Mouse (Mus musculus): Measurements from ENCODE around the gene Plscr2. TPM values are rescaled to one million over a fixed set of nuclear protein-coding genes. Genes with fewer than 3 reads are reported as not detected.

Plscr2 gene
- 1 to 10 TPM; 1.1 to 1.2 TPM for total RNA-seq (2021)
- long read RNA-seq, partial matches to known transcripts, result 0 of 3 reads
- long read RNA-seq, other reads (novel, unspliced or antisense), result 0 of 3 reads

DNA sequence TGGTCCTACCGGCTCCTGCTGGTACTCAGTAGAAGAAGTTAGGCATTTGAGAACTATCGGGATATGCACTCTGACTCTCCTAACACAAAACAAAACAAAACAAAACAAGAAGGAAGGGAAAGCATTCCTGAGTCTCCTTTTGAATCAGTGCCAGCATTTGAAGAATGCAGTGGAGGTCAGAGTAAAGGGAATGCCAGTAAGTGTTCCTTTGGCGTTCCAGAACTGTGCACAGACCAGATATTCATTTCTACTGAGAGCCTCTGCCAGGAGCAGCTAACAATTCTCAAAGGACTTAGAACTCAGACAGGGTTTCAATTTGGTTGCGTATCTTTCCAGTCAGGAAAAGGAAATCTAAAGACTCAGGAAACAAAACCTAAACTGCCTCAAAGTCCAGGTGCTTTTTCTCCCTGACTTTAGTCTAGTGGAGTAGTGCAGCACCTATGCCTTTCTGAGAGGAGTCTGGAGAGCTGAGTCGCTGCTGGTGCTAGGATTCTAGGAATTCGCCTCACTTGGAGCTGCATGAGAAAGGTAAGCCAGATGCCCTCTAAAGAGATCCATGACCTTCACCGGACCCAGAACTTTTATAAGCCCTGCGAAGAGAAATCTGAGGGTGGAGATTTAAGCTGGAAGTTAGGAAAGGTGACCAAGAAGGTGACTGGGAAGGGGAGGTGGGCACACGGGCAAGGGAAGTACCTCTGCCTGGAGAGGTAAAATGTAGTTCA, at the start of gene Plscr2:
Plscr2 (plus strand) TSS at position 117 of the 722 bp plus-strand sequence.
- DNase-seq (ENCODE audit: low spot score in 2 of 2), result no peak

DNA sequence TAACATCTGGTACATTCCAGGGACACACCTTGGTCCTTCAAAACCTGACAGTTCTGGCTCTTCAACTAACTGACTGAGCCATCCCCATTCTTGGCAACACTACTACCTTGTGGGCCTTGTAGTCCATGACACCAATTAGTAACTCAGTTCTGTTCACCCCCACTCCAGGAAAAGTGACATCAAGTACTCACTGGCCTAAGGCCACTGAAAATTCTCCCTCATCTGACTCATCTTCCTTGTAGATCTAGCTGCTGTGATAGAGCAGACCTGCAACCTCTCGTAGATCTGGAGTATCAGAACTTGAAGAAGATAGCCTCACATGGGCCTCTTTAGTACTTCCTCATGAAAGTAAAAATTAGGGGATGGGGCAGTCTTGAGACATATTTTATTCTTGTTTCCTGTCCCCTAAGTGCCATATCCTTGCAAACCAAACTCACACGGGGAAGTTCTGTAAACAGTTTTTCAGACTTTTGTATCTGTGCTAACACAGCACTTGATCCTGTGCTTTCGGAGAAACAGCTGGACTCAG, 49.2 kb upstream of the Plscr2 start:
- DNase-seq (ENCODE audit: low spot score in 2 of 2), result no peak

DNA sequence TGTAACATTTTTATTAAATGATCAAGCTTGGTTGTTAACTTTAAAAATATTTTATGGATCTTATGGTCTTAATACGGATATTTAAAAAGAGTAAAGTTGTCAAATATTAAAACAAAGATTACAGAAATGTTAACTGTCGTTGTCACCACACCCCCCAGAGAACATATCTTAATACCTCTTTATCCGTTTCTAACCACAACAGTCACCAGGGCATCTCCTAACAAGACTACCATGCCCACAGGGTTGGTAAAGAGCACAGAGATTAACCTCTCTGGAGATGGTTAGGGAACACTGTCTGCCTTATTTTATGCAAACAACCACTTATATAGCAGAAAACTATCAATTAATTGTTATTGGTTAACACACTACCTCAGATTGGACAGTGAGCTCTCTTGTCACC, 48.6 kb upstream of the Plscr2 start:
- no peak for DNase-seq (ENCODE audit: low spot score in 2 of 2)

DNA sequence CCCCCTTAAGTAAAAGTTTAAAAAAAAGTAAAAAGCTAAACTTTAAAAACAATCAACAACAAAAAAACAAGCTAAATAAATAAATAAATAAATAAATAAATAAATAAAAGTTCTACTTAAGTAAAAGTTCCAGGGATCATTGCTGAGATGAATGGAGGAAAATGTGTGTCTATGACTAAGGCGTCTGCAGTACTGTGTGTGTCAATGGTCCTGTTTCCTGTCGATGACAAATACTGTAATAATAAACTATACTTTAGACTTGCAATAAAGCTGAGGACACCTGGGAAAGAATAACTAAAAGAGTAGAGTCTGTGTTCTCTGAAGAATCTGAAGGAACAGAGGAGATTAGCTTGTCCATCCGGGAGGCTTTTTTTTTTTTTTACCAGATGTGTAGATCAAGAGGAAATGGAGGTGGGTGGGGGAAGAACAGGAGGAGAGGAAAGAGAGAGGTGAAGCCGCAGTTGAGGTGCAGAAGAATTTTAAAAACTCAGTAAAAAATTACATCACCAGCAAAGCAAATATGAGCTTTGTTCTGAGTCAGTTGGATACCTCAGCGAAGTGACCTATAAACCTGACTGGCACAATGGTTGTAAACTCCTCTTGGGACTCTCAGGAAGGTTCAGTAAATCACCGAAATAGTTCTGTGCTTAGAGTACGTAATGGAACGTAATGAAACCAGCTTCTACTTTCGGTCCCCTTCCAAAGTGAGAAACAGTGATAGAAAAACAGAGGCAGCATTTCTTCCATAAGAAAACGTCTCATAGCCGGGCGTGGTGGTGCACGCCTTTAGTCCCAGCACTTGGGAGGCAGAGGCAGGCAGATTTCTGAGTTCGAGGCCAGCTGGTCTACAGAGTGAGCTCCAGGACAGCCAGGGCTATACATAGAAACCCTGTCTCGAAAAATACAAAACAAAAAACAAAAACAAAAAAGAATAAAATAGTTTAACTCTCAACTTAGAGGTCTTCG, 46.3 kb upstream of the Plscr2 start:
- DNase-seq (ENCODE audit: low spot score in 2 of 2), result no peak

DNA sequence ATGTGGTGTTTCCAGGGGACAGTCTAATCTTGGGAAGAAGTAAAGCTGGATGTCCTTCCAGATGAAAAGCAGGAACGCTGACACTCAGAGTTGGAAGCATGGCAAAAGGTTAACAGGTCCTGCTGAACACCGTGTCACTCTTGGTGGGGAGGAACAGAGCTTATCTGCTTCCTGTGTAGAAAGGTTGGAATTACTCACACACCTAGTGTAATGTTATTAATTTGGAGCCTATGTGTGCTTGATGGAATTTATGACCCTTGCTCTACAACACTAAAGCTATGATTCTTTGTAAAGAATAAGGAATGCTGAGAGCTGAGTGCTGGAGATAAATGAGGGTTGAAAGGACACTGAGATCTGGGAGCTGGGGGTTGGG, 45.6 kb upstream of the Plscr2 start:
- DNase-seq (ENCODE audit: low spot score in 2 of 2), result no peak

DNA sequence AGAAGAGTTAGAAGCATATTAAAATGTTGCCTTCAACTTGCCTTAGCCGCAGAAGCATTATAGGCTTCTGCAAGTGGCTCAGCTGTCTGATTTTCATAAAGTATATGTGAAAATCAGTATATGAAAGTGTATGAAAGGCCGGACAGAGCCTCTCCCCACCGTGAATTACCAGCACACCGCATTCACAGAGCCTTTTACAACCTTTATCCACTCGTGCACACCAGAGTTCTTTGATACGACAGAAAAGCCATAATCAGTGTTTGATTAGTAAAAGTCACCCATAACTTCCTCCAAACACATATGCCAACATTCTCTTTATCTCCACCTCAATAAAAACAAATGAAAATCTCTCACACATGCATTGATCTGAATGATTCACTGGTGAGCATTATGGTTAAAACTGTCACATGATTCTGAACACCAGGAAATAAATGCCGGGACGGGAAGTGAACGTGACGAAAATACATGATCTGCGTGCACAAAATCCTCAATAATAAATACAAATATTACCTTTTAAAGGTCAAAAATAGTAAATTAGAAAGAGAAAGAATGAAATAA, 40.4 kb upstream of the Plscr2 start:
- no peak for DNase-seq (ENCODE audit: low spot score in 2 of 2)

DNA sequence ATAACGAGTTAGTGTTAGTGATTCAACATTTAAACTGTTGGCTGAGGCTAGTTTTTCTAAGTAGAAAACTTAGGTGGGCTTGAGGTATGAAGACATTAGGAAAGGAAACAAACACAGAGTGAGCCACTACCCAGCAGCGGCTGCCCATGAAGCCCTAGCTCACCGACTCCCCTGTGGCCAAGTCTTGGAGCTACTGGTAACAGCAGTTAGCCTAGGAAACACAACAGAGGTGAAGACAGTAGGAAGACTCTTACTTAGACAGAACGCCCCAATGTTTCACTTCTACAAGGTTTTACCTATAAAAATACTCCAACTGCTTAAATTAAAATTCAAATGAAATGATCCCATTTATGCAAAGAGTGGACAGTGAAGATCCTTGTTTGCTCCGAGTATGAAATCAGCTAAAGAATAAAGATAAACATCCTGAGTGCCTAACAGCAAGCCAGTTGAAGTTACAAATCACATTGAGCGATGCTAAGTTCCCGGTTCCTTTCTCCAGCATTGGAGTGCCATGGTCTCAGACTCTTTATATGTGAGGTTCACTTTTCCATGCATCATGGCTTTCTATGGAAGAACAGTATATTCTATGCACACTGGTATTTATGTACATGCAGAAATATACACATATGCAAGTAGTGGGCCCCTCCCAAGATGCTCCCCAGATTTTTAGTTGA, 26.5 kb upstream of the Plscr2 start:
- DNase-seq (ENCODE audit: low spot score in 2 of 2), result no peak

DNA sequence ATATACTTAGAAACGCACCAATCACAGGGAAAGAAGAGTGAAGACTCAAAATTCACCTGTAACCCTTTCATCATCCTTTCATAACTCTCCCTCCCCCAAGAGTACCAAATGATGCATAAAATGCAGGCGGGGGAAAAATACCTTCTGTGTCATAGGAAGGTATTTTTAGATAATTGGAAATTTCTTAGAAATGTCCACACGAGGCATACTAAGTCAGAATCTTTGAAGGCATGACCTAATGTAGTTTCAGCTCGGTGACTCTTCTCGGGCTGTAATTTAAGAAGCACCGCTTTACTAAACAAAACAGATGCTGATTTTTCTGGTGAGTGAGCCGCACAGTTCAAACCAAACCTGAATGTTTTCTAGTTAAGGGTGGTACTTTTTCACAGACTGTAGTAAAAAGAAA, 26.0 kb upstream of the Plscr2 start, which contains the start of gene Plscr1:
Plscr1 (plus strand) TSS at position 304 of the 406 bp plus-strand sequence.
- no peak for DNase-seq (ENCODE audit: low spot score in 2 of 2)

DNA sequence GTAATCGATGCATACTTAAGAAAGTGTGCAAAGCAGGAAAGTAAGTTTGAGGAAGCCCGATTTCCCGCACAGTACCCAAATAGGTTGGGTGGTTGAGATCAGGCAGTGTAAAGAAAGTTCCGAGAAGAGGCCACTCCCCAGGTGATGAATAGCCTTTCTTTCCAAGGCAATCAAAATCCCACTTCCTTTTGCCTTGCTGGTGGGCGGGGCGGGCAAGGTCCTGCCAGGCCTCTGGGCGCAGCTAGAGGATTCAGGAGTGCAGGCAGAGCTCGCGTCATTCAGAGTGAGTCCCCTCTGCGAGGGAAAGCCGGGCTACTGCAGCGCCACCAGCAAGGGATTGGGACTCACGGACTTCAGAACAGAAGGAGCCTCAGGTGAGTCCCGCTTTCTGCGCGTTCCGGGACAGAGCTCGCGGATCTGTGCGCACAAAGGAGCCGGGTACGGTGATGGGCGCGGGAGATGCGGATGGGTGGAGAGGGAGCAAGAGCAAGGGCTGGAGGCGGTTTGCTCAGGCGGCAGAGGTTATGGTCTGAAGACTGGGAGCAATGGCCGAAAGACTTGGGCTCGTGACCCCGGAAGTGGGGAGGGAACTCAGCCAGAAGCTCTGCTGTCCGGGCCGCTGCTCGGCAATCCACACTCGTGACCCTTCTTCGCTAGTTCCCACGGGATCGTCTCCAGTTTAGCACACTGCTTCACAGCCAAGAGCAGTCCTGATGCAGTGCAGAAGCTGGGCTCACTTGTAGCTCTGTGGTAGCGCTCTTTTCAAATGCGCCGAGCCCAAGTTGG, 25.2 kb upstream of the Plscr2 start:
- peak; percentile 36 to 58 for DNase-seq (ENCODE audit: low spot score in 2 of 2)

DNA sequence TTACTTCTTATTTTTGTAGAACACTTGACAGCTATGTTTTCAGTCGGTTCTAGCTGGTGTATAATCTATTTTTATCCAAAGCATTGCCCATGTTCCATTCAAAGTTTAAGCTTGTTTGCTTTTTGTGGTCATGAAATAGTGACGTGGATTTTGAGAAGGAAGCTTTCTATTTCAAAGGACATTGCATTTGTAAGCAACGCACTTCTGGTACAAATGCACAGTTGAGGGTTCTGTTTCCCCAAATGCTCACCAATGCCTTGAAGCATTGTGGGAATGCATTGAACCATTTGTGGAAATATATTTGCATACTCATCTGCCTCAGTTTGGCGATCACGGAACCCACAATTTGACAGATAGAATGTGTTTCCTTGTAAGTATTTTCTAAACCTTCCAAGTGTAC, 22.7 kb upstream of the Plscr2 start:
- no peak for DNase-seq (ENCODE audit: low spot score in 2 of 2)

DNA sequence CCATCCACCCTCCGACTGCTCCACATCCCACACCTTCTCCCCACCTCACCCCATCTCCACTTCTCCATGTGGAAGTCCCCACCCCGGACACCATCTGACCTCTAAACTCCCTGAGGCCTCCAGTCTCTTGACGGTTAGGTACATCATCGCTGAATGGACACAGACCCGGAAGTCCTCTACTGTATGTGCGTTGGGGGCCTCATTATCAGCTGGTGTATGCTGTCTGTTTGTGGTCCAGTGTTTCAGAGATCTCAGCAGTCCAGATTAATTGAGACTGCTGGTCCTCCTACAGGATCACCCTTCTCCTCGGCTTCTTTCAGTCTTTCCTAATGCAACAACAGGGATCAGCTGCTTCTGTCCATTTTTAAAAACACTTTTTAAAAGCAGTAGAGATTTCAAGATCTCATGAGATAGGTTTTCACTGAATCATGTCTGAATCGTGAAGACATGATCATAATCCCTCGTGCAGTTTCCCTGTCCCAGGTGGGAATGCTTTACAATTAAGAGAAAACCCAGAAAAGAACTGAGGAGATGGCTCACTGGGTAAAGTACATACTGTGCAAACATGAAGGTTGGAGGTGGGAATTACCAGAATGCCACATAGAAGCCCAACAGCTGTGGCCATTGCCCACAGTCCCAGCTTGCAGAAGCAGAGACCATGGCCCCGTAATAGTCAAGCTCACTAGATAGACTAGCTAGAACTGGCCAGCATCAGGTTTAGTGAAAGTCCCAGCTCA, 21.6 kb upstream of the Plscr2 start:
- no peak for DNase-seq (ENCODE audit: low spot score in 2 of 2)

DNA sequence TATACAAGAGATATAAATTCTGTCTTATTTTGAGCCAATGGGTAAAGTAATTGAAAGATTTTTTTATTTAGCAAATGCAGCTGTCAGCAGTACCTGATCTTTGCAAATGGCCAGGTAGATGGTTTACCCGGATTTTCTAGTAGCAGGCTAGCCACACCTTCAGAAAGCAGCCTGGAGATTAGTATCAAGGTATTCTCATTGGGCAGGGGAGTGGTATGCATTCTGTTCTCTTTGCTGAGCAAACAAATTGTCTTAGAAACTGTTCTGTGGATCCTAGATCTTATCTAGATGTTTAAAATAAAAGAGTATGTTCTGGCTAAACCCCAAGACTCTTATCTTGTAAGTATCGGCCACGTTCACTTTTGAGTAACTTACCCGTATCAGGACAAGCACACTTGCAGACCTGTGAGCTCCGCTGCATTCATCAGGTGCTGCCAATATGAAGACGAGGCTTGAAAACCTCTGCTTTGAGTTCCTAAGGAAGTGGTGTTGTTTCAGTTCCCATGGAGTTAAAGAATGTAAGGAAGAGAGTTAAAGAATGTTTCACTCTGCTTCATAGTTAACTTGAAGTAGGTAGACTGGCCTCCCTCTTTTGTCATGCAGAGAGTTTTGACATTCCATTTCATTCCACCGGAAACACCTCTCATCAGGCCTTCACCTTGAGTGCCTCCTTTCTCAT, 14.8 kb upstream of the Plscr2 start:
- no peak for DNase-seq (ENCODE audit: low spot score in 2 of 2)

DNA sequence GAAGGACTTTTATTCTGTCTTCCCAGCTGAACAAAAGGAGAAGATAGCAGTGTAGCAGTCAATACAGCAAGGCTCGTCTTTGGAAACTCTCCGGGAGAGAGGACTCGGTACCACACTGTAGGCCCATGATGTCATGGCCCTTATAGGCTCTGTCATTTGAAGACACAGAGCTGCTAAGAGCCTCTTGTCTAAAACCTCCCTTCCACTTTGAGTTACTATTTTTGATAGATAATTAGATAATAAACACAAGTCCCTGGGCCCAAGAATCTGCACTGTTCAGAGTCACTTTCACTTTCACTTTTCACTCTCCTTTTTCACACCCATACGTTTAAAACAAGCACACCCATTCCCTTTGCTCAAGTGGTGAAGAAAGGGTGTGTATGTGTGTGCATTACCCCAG, 9.7 kb upstream of the Plscr2 start:
- no peak for DNase-seq (ENCODE audit: low spot score in 2 of 2)

DNA sequence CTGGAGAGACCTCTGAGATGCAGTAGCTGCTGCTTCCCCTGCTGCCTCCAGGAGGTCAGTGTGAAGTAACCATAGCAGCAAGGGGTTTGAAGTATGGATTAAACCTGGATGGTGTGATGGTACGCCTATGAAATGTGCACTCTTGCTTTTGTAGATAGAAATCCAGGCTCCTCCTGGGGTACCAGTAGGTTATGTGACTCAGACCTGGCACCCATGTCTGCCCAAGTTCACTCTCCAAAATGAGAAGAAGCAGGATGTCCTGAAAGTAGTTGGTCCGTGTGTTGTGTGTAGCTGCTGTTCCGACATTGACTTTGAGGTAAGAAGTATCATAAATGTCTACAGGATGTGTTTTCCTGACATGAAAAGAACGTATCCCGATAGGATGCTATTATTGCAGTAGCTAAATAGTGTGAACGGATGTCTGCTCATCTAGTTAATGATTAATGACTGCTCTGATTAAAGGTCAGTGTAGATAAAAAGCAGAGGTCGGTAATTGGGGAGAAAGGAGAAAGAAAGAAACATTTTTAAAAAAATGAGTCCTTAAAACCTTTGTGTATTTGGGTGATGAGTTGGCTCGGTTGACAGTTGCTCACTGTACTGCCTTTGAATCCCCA, 8.7 kb upstream of the Plscr2 start:
- DNase-seq (ENCODE audit: low spot score in 2 of 2), result no peak

DNA sequence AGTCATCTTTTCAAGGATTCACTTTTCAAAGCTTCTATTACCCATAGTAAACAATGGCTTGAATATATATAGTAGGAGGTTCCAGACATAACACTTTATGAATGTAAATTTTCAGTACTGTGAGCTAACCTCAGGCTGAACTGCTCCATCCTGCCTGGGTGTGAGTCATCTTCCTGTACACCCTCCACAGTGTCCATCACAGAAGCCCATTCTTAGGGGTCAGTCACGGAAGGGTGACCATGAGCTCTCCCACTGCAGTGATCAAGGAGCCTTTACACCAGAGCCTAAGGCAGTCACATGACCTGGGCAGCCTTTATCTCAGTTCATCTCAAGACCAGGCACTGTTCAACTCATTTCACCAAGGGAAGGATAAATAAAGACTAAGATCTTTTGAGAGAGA, 7.7 kb upstream of the Plscr2 start:
- no peak for DNase-seq (ENCODE audit: low spot score in 2 of 2)

DNA sequence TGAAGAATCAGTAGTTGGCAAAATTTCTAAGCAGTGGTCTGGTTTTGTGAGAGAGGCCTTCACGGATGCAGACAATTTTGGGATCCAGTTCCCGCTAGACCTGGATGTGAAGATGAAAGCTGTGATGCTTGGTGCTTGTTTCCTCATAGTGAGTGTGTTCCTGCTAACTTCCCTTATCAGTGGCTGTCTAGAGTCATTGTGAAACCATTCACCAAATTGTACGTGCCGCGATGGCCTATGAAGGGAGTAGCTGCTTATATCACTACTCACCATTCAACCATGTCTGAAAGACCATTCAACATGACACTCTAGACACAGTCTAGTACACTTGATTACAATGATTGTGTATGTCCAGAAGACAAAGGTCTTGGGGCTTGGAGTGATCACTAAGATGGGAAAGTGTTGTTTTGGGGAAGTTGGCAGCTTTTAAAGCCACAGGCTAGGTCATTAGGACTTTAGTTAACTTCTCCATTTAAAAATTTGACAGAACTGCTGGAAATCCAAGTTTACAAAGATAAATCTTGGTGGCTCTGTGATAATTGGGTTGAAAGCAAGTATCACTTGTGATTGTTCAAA, 5.5 kb upstream of the Plscr2 start:
- DNase-seq (ENCODE audit: low spot score in 2 of 2), result no peak

DNA sequence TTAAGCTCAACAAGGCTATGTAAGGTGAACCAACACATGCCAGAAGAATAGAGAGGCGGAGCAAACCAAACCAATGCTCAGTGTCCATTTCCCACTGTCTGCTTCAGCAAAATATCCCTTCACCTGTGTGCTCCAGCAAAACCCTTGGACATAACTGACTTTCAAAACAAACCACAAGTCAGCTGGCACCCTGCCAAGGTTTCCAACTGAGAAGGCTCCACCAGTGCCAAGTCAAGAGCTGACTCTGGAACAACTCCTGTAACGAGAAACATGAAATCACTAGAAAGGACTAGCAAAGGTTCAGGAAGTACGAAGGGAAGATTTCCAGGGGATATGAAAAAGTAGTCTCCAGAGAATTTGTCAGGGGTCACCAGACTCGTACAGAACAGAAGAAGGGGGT, 4.5 kb upstream of the Plscr2 start:
- peak; percentile 21 to 32 for DNase-seq (ENCODE audit: low spot score in 2 of 2)

DNA sequence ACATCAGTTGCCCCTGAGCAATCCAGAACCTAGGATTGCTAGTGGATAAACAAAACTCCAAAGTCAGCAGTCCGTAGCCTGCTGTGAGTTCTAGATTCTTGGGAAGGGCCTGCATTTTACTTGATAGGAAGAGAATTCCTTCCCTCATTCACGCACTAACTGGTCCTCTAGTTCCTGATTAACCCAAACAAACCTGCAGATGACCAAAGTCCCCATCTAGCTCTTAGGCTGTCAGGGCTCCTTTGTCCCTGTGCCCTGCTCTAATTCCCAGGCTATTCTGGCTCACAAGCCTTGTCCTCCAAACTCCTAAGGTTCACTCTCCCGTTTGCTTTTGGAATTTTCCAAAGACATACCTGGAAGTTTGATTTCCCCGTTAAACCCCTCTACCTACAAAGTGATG, 2.8 kb upstream of the Plscr2 start:
- DNase-seq (ENCODE audit: low spot score in 2 of 2), result no peak
